Mouse (Mus musculus) erythroblast, adult 5-6 weeks (primary cell): ENCODE results near the gene Cfap45. TPM values are rescaled to one million over a fixed set of nuclear protein-coding genes. Genes with fewer than 3 reads are reported as not detected.

Experiments
- ATAC-seq: replicated peaks from 2 replicates; pipeline ENCODE4 v1.8.0; 2016; ENCODE audit warnings: moderate number of reproducible peaks, mild to moderate bottlenecking, moderate TSS enrichment, inconsistent platforms; ENCODE audit not compliant: poor library complexity, low FRiP score, severe bottlenecking
- total RNA-seq, 2 experiments: library from RNA; stranded (forward) in 1 of 2; stranded (reverse) in 1 of 2; fragments of 150-400 nt in 1 of 2; fragments of 200-764, 138-1000 nt in 1 of 2; gene quantifications; 2 replicates each; pipeline versions ENCODE4 v1.2.3 to v1.2.4; 2015 to 2017; ENCODE audit warnings: low replicate concordance in 2 of 2

Cfap45 gene
- total RNA-seq, 2 experiments from 2014 or later: not detected

- ATAC-seq: no peak
Observed at GRCm38 (mm10) chr1:172548501-172548900, 27.9 kb downstream of the Cfap45 start.

GRCm38 (mm10) chr1:172549314-172549713, 28.7 kb downstream of the Cfap45 start:
- ATAC-seq: no peak

GRCm38 (mm10) chr1:172549717-172550116, 29.1 kb downstream of the Cfap45 start:
- ATAC-seq: no peak

- no peak for ATAC-seq
Observed at GRCm38 (mm10) chr1:172550551-172550951, 29.9 kb downstream of the Cfap45 start.

GRCm38 (mm10) chr1:172551009-172551408, 30.4 kb downstream of the Cfap45 start:
- no peak for ATAC-seq

- ATAC-seq: no peak
Observed at GRCm38 (mm10) chr1:172552623-172553022, 32.0 kb downstream of the Cfap45 start.

GRCm38 (mm10) chr1:172555638-172556037, 35.0 kb downstream of the Cfap45 start, which contains the start of gene Vsig8:
Gene Vsig8, plus strand, starts transcription at chr1:172555938.
- no peak for ATAC-seq

- no peak for ATAC-seq
Observed at GRCm38 (mm10) chr1:172562641-172563464, 42.3 kb downstream of the Cfap45 start.

- ATAC-seq: no peak
Observed at GRCm38 (mm10) chr1:172563465-172563828, 42.8 kb downstream of the Cfap45 start.

- ATAC-seq: no peak
Observed at GRCm38 (mm10) chr1:172566131-172566530, 45.5 kb downstream of the Cfap45 start.

- no peak for ATAC-seq
Observed at GRCm38 (mm10) chr1:172567758-172568157, 47.2 kb downstream of the Cfap45 start.

GRCm38 (mm10) chr1:172580116-172580515, 59.5 kb downstream of the Cfap45 start:
- ATAC-seq: no peak

- ATAC-seq: no peak
Observed at GRCm38 (mm10) chr1:172582436-172582835, 61.8 kb downstream of the Cfap45 start.

- no peak for ATAC-seq
Observed at GRCm38 (mm10) chr1:172584271-172584670, 63.7 kb downstream of the Cfap45 start.

- ATAC-seq: no peak
Observed at GRCm38 (mm10) chr1:172585026-172585425, 64.4 kb downstream of the Cfap45 start.

GRCm38 (mm10) chr1:172585612-172586567, 65.3 kb downstream of the Cfap45 start:
- no peak for ATAC-seq

- no peak for ATAC-seq
Observed at GRCm38 (mm10) chr1:172590385-172590784, 69.8 kb downstream of the Cfap45 start, which contains the start of gene Slamf8. Gene Slamf8, minus strand, starts transcription at chr1:172590568.

GRCm38 (mm10) chr1:172593321-172593720, 72.7 kb downstream of the Cfap45 start:
- ATAC-seq: no peak

GRCm38 (mm10) chr1:172593956-172594355, 73.4 kb downstream of the Cfap45 start:
- ATAC-seq: no peak

- no peak for ATAC-seq
Observed at GRCm38 (mm10) chr1:172594495-172594894, 73.9 kb downstream of the Cfap45 start.
